Mouse (Mus musculus) neural tube, embryonic 11.5 days (tissue): ENCODE measurements at regions not wholly inside any gene's neighbourhood (a gene's known extent, or its start where the extent isn't known, plus 50 kb on each side); places are given as distances from the start of the nearest gene placed in this dataset.

Experiments
- ATAC-seq: fragments of 200-750 bp; cut with Nextera tagmentation; 2 replicates; pipeline ENCODE4 v1.8.0; 2017; ENCODE audit warnings: moderate number of reproducible peaks, mild to moderate bottlenecking, moderate TSS enrichment, moderate library complexity; ENCODE audit not compliant: insufficient read depth, low FRiP score, low TSS enrichment
- DNase-seq: peaks from one replicate; pipeline ENCODE4 v3.0.0-alpha.2; 2015; ENCODE audit warnings: low spot score
- H3K27ac ChIP-seq: fragments of 300-500 bp; sonication (generic); 2 replicates; pipeline ENCODE4 v1.5.1; 2014; ENCODE audit warnings: low read depth, mild to moderate bottlenecking, low read length
- H3K27me3 ChIP-seq: fragments of 300-500 bp; sonication (generic); 2 replicates; pipeline ENCODE4 v1.6.1; 2014; ENCODE audit warnings: mild to moderate bottlenecking, low read length, mixed read lengths; ENCODE audit not compliant: control insufficient read depth, insufficient read depth
- H3K36me3 ChIP-seq: fragments of 300-500 bp; sonication (generic); 2 replicates; pipeline ENCODE4 v1.6.1; 2014; ENCODE audit warnings: mild to moderate bottlenecking, low read length, moderate library complexity, mixed read lengths; ENCODE audit not compliant: control insufficient read depth, insufficient read depth
- H3K4me1 ChIP-seq: fragments of 300-500 bp; sonication (generic); 2 replicates; pipeline ENCODE4 v1.6.1; 2014; ENCODE audit warnings: low read length, mixed read lengths; ENCODE audit not compliant: control insufficient read depth, insufficient read depth
- H3K4me2 ChIP-seq: fragments of 300-500 bp; sonication (generic); 2 replicates; pipeline ENCODE4 v1.6.1; 2014; ENCODE audit warnings: low read depth, mild to moderate bottlenecking, moderate library complexity
- H3K4me3 ChIP-seq: fragments of 300-500 bp; sonication (generic); 2 replicates; pipeline ENCODE4 v1.5.1; 2014; ENCODE audit warnings: low read depth, low read length
- H3K9ac ChIP-seq: fragments of 300-500 bp; sonication (generic); 2 replicates; pipeline ENCODE4 v1.6.1; 2014; ENCODE audit warnings: mild to moderate bottlenecking, low read length
- H3K9me3 ChIP-seq: fragments of 300-500 bp; sonication (generic); 2 replicates; pipeline ENCODE4 v1.6.1; 2016; ENCODE audit warnings: low read length; ENCODE audit not compliant: control insufficient read depth
- WGBS: fragments of 180-500 bp; shearing (Covaris S2); extraction: QIAGEN DNeasy Blood & Tissue Kit; methylation state at CpG from one replicate; pipeline ENCODE4 v1.1.7; 2014; 5-methylcytosine and 5-hydroxymethylcytosine counted together

DNA sequence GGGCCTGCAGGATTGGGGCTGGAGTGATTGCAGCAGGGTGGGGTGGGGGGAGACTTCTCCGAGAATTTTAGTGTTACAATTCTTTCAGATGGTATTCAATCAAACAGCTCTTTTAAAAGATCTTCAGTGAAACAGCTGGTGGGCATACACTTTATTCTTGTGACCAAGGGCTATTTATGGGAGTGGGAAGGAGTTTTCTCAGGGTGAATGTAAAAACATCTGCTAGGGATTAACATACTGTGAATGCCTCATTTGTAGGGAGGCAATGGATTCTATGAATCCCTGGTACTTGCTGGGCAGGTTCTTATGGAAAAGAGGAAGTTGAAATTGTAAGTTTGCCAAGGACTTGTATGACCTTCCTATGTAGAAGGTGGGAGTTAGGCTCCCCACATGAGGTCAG, 134.5 kb downstream of the 4930444P10Rik start:
- Histone ChIP-seq H3K9ac (no peak overlapping the region), H3K4me3 (no peak overlapping the region), H3K36me3 (no peaks in the 10 kb centered on the region), H3K4me2 (no peak overlapping the region), H3K27me3 (no peaks in the 10 kb centered on the region), H3K4me1 (no peaks in the 10 kb centered on the region), H3K9me3 (no peaks in the 10 kb centered on the region), H3K27ac (no peak overlapping the region)
- no peak for ATAC-seq
- WGBS = 83% methylated on average over 1 of the region's 1 CpGs
- DNase-seq = no peak

DNA sequence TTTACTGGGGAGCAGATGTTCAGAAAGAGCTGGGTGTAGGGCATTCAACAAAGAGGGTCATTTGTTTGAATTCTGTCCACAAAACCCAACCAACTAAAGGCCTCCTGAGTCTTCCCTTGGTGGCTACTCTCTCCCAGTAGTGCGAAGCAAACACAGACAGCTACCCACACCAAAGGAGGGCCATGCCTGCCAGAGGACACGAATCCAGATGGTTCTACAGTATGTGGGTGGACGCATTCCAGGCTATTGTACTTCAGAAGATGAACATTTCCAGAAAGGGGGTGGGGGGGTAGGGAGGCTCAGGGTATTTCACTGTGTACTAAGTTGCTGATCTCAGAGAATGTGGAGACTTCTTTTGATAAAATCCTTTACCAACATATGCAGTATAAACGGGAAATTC, 149.5 kb downstream of the 4930444P10Rik start:
- ATAC-seq (no peak), DNase-seq (no peak)
- Histone ChIP-seq H3K4me1 (no peaks in the 10 kb centered on the region), H3K4me3 (no peak overlapping the region), H3K9ac (no peak overlapping the region), H3K4me2 (no peak overlapping the region), H3K27me3 (no peaks in the 10 kb centered on the region), H3K27ac (no peak overlapping the region), H3K9me3 (no peaks in the 10 kb centered on the region), H3K36me3 (no peaks in the 10 kb centered on the region)
- WGBS = 71% methylated on average over 4 of the region's 4 CpGs

DNA sequence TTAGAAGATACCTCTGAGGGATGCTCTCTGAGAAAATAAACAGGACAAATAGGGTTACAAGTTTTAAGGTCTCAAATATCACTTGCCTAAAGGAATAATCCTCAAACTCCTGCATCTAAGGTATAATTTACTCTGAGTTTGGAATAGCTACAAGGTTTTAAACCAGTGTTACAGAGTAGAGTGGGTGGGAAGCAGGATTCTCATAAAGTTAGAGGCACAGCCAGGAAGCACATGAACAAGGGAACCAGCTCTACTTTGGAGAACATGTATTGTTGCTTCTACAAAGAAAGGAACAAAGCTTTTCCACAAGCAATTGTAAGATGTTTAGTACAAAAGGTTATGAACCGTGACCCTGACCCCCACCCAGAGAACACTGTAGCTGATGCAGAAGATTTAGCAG, 150.1 kb downstream of the 4930444P10Rik start:
- no peak overlapping the region for H3K9ac ChIP-seq
- no peak overlapping the region for H3K27ac ChIP-seq
- H3K9me3 ChIP-seq = no peaks in the 10 kb centered on the region
- DNase-seq (no peak), ATAC-seq (no peak)
- H3K4me3 ChIP-seq = no peak overlapping the region
- H3K4me1 ChIP-seq = no peaks in the 10 kb centered on the region
- H3K36me3 ChIP-seq = no peaks in the 10 kb centered on the region
- no peak overlapping the region for H3K4me2 ChIP-seq
- no peaks in the 10 kb centered on the region for H3K27me3 ChIP-seq
- 53% methylated on average over 1 of the region's 1 CpGs for WGBS
